Mouse (Mus musculus) forebrain, embryonic 11.5 days (tissue): ENCODE measurements around the gene Rasd1. TPM values are rescaled to one million over a fixed set of nuclear protein-coding genes. Genes with fewer than 3 reads are reported as not detected.

Experiments
- ATAC-seq: fragments of 200-750 bp; cut with Nextera tagmentation; replicated peaks from 2 replicates; pipeline ENCODE4 v1.8.0; 2017; ENCODE audit warnings: moderate TSS enrichment; ENCODE audit not compliant: low FRiP score
- DNase-seq: peaks from one replicate; pipeline ENCODE4 v3.0.0-alpha.2; 2017; ENCODE audit warnings: low spot score
- H3K27ac ChIP-seq: fragments of 300-500 bp; sonication (generic); 2 replicates; pipeline ENCODE4 v1.5.1; 2014; ENCODE audit warnings: low read depth, low read length
- H3K27me3 ChIP-seq: fragments of 300-500 bp; sonication (generic); 2 replicates; pipeline ENCODE4 v1.6.1; 2014; ENCODE audit warnings: mild to moderate bottlenecking, low read length, mixed read lengths; ENCODE audit not compliant: control insufficient read depth, insufficient read depth
- H3K36me3 ChIP-seq: fragments of 300-500 bp; sonication (generic); 2 replicates; pipeline ENCODE4 v1.6.1; 2014; ENCODE audit warnings: mild to moderate bottlenecking, low read length, moderate library complexity, mixed read lengths; ENCODE audit not compliant: control insufficient read depth, insufficient read depth
- H3K4me1 ChIP-seq: fragments of 300-500 bp; sonication (generic); replicated peaks from 2 replicates; pipeline ENCODE4 v1.6.1; 2014; ENCODE audit warnings: low read length, mixed read lengths; ENCODE audit not compliant: control insufficient read depth, insufficient read depth
- H3K4me2 ChIP-seq: fragments of 300-500 bp; sonication (generic); 2 replicates; pipeline ENCODE4 v1.6.1; 2014; ENCODE audit warnings: low read depth, mild to moderate bottlenecking, low read length, moderate library complexity, mixed read lengths; ENCODE audit not compliant: severe bottlenecking
- H3K4me3 ChIP-seq: fragments of 300-500 bp; sonication (generic); 2 replicates; pipeline ENCODE4 v1.5.1; 2014; ENCODE audit warnings: low read depth, low read length
- H3K9ac ChIP-seq: fragments of 300-500 bp; sonication (generic); 2 replicates; pipeline ENCODE4 v1.6.1; 2014; ENCODE audit warnings: low read length
- H3K9me3 ChIP-seq: fragments of 300-500 bp; sonication (generic); 2 replicates; pipeline ENCODE4 v1.6.1; 2016; ENCODE audit warnings: low read length, mixed read lengths; ENCODE audit not compliant: control insufficient read depth
- WGBS: fragments of 180-500 bp; shearing (Covaris S2); extraction: QIAGEN DNeasy Blood & Tissue Kit; methylation state at CpG from one replicate; pipeline ENCODE4 v1.1.7; 2014; 5-methylcytosine and 5-hydroxymethylcytosine counted together
- polyA plus RNA-seq: library from polyadenylated mRNA; unstranded; fragments of >200 nt; fragmentation: Nextera tagmentation; extraction: Ambion mirVana; gene quantifications from 2 replicates; pipeline ENCODE4 v1.2.1, GENCODE M21; 2014

Gene Rasd1
- polyA plus RNA-seq, 1 experiment from 2014 or later, result 1.5 TPM

DNA sequence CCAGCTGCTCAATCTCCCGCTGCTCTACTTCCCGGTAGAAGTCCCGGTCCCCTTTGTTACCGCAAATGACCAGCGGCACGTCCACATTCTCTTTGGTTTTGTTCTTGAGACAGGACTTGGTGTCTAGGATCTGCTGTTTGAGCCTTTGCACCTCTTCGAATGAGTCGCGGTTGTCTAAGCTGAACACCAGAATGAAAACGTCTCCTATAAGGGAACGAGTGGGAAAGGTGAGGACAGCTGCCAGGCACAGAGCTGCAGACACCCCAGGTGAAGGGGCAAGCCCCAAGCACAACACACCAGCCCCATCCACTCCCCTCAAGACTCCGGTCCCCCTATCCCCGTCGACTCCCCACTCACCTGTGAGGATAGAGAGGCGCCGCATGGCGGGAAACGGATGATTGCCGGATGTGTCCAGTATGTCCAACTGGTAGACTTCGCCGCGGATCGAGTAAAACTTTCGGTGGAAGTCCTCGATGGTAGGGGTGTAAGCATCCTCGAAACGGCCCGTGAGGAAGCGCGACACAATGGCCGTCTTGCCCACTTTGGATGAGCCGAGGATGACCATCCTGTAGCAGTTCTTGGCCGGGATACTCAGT is 483 bp downstream of the Rasd1 start:
- no peaks in the 10 kb centered on the region for H3K36me3 ChIP-seq
- peak overlapping the region; percentile 80 for H3K4me2 ChIP-seq
- no peak for ATAC-seq
- H3K9me3 ChIP-seq, result no peaks in the 10 kb centered on the region
- H3K4me3 ChIP-seq, result peak overlapping the region; percentile 39
- peak; percentile 63 for DNase-seq
- no peak overlapping the region for H3K27ac ChIP-seq
- H3K9ac ChIP-seq, result peak overlapping the region; percentile 47
- peaks cover 15% of the 10 kb centered on the region for H3K4me1 ChIP-seq
- H3K27me3 ChIP-seq, result peaks cover 17% of the 10 kb centered on the region
- 2% methylated on average over 33 of the region's 33 CpGs for WGBS

DNA sequence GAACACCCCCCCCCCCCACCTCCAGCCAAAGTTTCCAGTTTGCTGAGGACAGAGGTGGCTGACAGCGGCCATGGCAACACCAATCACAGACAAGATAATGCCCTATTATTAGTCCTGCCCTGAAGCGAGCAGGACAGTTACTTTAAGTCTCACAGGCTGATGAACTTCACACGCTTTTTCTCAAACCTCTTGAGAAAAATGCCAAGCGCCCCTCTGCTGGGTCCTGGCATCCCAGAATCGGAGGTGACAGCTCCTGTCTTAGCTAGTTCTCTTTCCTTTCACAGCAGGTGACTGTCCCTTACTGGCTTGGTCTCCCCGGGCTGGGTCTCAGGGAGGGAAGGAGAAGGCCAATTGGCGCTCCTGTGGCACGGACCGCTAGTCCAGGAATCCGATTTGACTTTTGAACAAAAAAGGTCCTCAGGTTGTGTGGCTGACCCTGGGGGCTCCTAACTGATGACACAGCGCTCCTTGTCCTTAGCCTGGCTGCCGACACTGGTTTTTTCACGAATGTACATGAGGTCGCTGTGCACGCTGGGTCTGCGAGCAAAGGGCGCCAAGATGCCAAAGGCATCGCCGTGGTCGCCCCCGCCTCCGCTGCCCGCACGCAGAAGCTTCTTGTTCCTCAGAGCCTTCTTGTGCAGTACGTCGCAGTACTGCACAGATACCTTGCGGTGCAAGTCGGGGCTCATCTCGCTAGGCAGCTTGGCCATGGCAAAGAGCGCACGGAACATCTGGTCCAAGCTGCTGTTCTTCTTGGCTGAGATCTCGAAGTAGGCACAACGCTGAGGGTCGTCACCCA is 1.2 kb downstream of the Rasd1 start:
- Histone ChIP-seq H3K27ac (no peak overlapping the region), H3K4me1 (peaks cover 15% of the 10 kb centered on the region), H3K9me3 (no peaks in the 10 kb centered on the region), H3K4me2 (peak overlapping the region; percentile 80), H3K36me3 (no peaks in the 10 kb centered on the region), H3K9ac (peak overlapping the region; percentile 47), H3K27me3 (peaks cover 17% of the 10 kb centered on the region), H3K4me3 (peak overlapping the region; percentile 39)
- DNase-seq, result peak; percentile 64
- ATAC-seq, result no peak
- 5% methylated on average over 34 of the region's 34 CpGs for WGBS

DNA sequence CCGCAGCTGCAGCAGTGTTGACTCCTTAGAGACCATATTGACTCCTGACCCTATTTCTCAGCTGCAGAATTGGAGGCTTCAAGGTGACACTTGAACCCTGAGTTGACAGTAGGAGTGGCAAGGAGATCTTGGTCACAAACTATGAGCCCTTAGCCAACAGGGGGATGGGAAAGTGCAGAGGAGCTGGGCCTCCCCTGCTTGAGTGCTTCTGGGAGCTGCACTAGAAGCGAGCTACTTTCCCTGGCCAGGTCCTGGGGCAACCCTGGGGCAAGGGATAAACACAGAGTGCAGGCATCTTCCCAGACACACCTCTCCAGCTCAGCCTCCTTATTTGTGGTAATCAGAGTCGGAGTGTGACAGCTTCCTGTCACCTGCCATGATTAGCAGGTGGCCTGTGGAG is 2.2 kb downstream of the Rasd1 start:
- Histone ChIP-seq H3K27me3 (peaks cover 17% of the 10 kb centered on the region), H3K27ac (no peak overlapping the region), H3K4me1 (peaks cover 15% of the 10 kb centered on the region), H3K36me3 (no peaks in the 10 kb centered on the region), H3K4me2 (no peak overlapping the region), H3K4me3 (no peak overlapping the region), H3K9ac (no peak overlapping the region; the same call in 1 of the 2 replicates), H3K9me3 (no peaks in the 10 kb centered on the region)
- 83% methylated on average over 3 of the region's 3 CpGs for WGBS
- DNase-seq (no peak), ATAC-seq (no peak)

DNA sequence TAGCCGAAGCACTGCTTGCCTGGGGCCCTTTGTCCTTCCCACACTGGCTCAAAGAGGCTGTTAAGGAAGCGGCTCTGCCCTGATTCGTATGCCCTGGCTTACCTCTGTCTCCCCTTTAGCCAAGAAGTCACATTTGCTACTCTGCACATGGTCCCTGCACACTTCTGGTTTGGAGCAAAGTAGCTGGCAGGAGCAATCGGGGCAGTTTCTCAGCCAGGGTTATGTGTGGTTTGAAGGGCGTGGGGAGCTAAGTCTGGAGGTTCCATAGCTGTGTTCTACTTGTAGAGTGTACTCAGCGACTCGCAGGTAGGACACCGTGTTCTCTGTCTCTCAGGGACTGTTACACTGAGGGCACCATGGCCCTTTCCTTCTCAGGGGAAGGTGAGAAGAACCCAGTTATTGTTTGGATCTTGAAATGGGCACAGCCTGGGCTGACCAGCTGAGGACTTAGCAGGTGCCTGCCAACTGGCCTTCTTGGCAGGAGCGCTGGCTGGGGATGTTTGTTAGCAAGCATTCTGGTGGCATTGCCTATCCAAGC is 3.3 kb downstream of the Rasd1 start:
- Histone ChIP-seq H3K9me3 (no peaks in the 10 kb centered on the region), H3K27me3 (peaks cover 17% of the 10 kb centered on the region), H3K36me3 (no peaks in the 10 kb centered on the region), H3K4me1 (peaks cover 15% of the 10 kb centered on the region), H3K9ac (no peak overlapping the region), H3K27ac (no peak overlapping the region), H3K4me2 (no peak overlapping the region), H3K4me3 (no peak overlapping the region)
- WGBS, result 81% methylated on average over 9 of the region's 9 CpGs
- no peak for DNase-seq
- ATAC-seq, result no peak

DNA sequence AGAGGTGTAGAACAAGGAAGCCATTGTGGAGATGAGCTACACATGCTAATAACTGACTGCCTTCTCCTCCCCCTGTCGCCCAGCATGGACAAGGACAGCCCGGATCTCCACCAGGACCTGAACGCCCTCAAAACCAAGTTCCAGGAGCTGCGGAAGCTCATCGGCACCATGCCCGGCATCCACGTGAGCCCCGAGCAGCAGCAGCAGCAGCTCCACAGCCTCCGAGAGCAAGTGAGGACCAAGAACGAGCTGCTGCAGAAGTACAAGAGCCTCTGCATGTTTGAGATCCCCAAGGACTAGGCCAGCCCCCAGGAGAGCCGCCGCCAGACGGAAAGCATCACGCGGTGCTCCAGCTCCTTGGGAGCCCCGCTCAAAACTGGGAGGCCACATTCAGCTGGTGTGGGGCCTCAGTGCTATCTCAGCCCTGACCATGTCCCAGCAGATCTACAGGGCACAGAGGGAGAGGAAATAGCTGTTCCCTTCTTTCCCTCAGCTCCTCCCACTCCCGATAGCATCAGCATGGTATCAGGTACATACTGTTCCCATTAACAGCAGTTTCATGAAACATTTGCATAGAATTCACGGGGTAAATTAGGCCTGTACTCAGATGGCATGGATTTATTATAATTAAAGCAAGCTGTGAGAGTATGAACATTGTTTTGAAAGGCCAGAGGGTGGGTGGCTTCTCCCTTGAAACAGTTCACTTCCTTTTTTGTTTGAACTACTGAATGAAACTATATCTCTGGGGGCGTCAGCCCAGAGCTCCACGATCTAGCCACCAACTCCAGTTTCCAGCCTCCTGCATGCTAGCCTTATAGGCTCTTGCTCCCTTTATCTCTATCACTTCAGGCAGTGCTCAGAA is 4.0 kb downstream of the Rasd1 start:
- peaks cover 15% of the 10 kb centered on the region for H3K4me1 ChIP-seq
- ATAC-seq (no peak), DNase-seq (no peak)
- no peaks in the 10 kb centered on the region for H3K36me3 ChIP-seq
- no peak overlapping the region for H3K27ac ChIP-seq
- WGBS, result 85% methylated on average over 20 of the region's 20 CpGs
- no peak overlapping the region for H3K9ac ChIP-seq
- H3K9me3 ChIP-seq, result no peaks in the 10 kb centered on the region
- no peak overlapping the region for H3K4me2 ChIP-seq
- H3K4me3 ChIP-seq, result no peak overlapping the region
- H3K27me3 ChIP-seq, result peaks cover 17% of the 10 kb centered on the region

DNA sequence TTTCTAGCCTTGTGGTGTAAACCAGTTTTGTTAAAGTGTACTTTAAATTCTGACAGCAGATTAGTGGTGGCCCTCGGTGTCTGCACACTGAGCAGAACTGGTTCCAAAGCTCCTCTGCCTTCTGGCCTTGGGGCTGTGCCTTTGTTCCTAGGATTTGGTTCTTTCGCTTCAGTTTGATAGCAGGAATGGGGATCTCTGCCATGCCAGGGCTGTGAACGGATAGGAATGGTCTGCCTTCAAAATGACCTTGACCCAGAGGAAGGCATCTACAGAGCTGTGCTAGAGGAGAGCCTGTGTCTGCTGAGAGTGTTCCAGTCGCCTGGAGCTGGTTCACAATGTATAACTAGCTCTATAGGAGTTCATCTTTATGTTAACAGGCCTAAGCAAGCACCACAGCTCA is 5.3 kb downstream of the Rasd1 start:
- no peak overlapping the region for H3K4me2 ChIP-seq
- H3K9ac ChIP-seq, result no peak overlapping the region
- ATAC-seq (no peak), DNase-seq (no peak)
- H3K4me3 ChIP-seq, result no peak overlapping the region
- WGBS, result 83% methylated on average over 4 of the region's 4 CpGs
- no peaks in the 10 kb centered on the region for H3K36me3 ChIP-seq
- H3K4me1 ChIP-seq, result peaks cover 12% of the 10 kb centered on the region
- H3K27me3 ChIP-seq, result peaks cover 16% of the 10 kb centered on the region
- H3K27ac ChIP-seq, result no peak overlapping the region
- H3K9me3 ChIP-seq, result no peaks in the 10 kb centered on the region

DNA sequence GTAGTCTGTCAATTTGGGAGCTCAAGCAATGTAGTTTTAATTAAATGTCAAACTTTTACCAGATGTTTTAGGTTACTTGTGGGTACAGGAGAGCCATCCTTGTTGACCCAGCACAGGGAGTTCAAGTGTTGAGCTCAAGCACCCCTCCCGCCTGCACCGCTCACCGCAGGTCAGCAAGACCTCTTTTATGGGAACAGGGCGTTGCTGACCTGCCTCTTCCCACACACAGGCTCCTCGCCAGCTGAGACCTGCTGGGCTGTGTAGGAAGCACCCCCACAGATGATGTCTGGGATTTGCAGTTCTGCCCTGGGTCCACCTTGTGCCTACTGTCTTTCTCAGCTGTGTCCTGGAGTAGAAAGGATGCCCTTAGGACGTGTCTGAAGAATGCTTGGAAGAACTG is 8.0 kb downstream of the Rasd1 start:
- Histone ChIP-seq H3K9me3 (no peaks in the 10 kb centered on the region), H3K27me3 (no peaks in the 10 kb centered on the region), H3K4me1 (no peaks in the 10 kb centered on the region), H3K36me3 (no peaks in the 10 kb centered on the region), H3K4me3 (no peak overlapping the region), H3K4me2 (no peak overlapping the region), H3K9ac (no peak overlapping the region), H3K27ac (no peak overlapping the region)
- DNase-seq (no peak), ATAC-seq (no peak)
- 74% methylated on average over 6 of the region's 6 CpGs for WGBS

DNA sequence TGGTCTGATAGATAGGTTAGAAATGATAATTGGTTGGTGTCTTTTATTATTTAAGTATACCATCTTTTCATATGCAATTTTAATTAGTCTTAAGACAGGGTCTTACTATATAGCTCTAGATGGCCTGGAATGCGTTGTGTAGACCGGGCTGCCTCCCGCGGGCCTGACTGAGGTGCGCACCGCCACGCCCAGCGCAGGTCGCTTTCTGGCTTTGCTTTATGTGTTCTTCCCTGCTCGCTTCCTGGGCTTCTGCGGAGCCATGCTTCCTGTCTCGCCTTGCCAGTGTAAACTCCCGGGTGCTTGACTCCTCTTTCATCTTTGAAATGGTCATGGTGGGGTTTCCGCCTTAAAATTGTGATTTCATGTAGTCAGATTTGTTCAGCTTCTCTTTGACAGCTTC is 11.9 kb downstream of the Rasd1 start:
- Histone ChIP-seq H3K9me3 (no peaks in the 10 kb centered on the region), H3K27ac (no peak overlapping the region), H3K27me3 (no peaks in the 10 kb centered on the region), H3K4me3 (no peak overlapping the region), H3K9ac (no peak overlapping the region), H3K4me2 (no peak overlapping the region), H3K36me3 (no peaks in the 10 kb centered on the region), H3K4me1 (0 out of 2 replicates have a peak, but pooled peaks cover 3% of the 10 kb centered on the region)
- ATAC-seq (no peak), DNase-seq (no peak)
- WGBS, result 91% methylated on average over 14 of the region's 14 CpGs
